Mouse (Mus musculus): ENCODE data around the gene Kif3c.
A peak's percentile ranks its signal among the peaks of the same experiment; 100 is the strongest.

Gene Kif3c

GRCm38 (mm10) chr12:3425375-3426341 is 60.7 kb downstream of the Kif3c start:
- peak; percentile 71 for DNase-seq (ENCODE audit: low spot score)

- peak; percentile 99 for DNase-seq (ENCODE audit: low spot score)
Measured at GRCm38 (mm10) chr12:3426530-3427034, 61.6 kb downstream of the Kif3c start, which contains the start of gene Asxl2. Asxl2 (plus strand) TSS chr12:3426857.

- DNase-seq (ENCODE audit: low spot score) = peak; percentile 82
Measured at GRCm38 (mm10) chr12:3427067-3427889, 62.3 kb downstream of the Kif3c start.

GRCm38 (mm10) chr12:3427891-3428775 is 63.2 kb downstream of the Kif3c start:
- DNase-seq (ENCODE audit: low spot score) = no peak

- no peak for DNase-seq (ENCODE audit: low spot score)
Measured at GRCm38 (mm10) chr12:3429681-3430442, 64.9 kb downstream of the Kif3c start.

- no peak for DNase-seq (ENCODE audit: low spot score)
Measured at GRCm38 (mm10) chr12:3430443-3430753, 65.5 kb downstream of the Kif3c start.

- DNase-seq (ENCODE audit: low spot score) = no peak
Measured at GRCm38 (mm10) chr12:3430985-3431384, 66.1 kb downstream of the Kif3c start.

- no peak for DNase-seq (ENCODE audit: low spot score)
Measured at GRCm38 (mm10) chr12:3433736-3434135, 68.8 kb downstream of the Kif3c start.

GRCm38 (mm10) chr12:3436446-3436845 is 71.5 kb downstream of the Kif3c start:
- DNase-seq (ENCODE audit: low spot score) = no peak

GRCm38 (mm10) chr12:3437815-3438214 is 72.9 kb downstream of the Kif3c start:
- DNase-seq (ENCODE audit: low spot score) = peak; percentile 19

GRCm38 (mm10) chr12:3440916-3441315 is 76.0 kb downstream of the Kif3c start:
- DNase-seq (ENCODE audit: low spot score) = no peak

GRCm38 (mm10) chr12:3441361-3441760 is 76.4 kb downstream of the Kif3c start:
- no peak for DNase-seq (ENCODE audit: low spot score)

- DNase-seq (ENCODE audit: low spot score) = no peak
Measured at GRCm38 (mm10) chr12:3453554-3453953, 88.6 kb downstream of the Kif3c start.

Measured in embryo, embryonic 10.5 days (tissue).